Mouse (Mus musculus) small intestine, adult 2 months (tissue): Measurements from ENCODE around the gene Gfra1.

ENCODE experiments used
- CTCF ChIP-seq: fragments of 200-500 bp; IDR thresholded peaks from 2 replicates; pipeline ENCODE4 v1.5.1; 2012; ENCODE audit warnings: low read depth, mild to moderate bottlenecking, control low read depth, inconsistent platforms, low read length, moderate library complexity, mixed read lengths; ENCODE audit not compliant: insufficient replicate concordance, insufficient read length; ENCODE audit errors: extremely low read depth
- POLR2A ChIP-seq: fragments of 200-500 bp; IDR thresholded peaks from 2 replicates; pipeline ENCODE4 v1.6.1; 2012; ENCODE audit warnings: low read depth, mild to moderate bottlenecking, control low read depth, inconsistent platforms, low read length, moderate library complexity

DNA sequence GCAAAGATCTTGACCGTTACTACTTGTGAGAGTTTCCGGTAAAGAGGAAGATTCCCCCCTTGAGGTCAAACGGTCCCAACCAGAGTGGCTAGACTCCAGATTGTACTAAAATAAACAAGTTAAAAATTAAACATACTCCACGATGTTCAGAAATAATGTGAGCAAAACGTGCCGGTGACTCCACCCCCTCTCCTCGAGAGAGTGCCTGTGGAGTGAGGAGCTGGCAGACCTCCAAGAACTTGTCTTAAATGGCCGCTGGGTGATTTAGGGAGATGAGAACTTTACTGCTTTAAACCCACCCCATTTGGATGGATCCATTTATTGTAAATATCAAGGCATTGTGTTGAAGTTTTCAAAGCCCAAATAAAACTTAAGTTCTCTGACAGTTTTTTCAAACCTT, 42.4 kb downstream of the Gfra1 start:
- TF ChIP-seq CTCF (no peak), POLR2A (no peak)
